Mouse (Mus musculus): Measurements from ENCODE around the gene Gm10053. TPM values are rescaled to one million over a fixed set of nuclear protein-coding genes. Genes with fewer than 3 reads are reported as not detected.

Gene Gm10053
- polyA plus RNA-seq, 1 experiment, result 12.9 TPM

DNA sequence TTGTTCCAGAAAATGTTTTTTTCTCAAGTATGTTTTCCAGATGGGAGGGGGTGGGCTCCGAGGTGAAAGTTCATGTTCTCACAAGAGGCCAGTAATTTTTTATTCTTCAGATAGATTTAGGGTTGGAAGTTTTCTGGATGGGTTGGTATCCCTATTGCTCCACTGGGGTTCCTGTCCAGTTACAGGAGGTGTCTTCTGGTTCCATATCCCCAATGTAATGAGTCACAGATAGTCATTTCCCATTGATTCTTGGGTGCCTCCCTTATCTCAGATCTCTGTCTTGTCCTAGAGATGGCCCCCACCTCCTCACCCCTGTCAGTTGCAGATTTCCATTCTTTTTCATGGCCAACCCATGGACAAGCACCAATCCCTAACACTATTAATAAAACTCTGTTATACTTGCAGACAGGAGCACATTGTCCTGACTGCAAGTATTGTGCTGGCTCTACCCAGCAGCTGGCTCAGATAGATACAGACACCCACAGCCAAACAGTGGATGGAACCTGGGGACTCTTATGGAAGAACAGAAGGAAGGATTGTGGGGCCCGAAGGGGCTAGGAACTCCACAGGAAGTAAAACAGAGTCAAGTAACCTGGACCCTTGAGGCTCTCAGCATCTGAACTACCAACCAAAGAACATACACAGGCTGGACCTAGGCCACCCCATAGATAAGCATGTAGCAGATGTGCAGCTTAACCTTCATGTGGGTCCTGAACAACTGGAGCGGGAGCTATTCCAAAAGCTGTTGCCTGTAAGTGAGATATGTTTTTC is 33.1 kb downstream of the Gm10053 start:
- no peaks in the 10 kb centered on the region for H3K36me3 ChIP-seq (ENCODE audit: control insufficient read depth, insufficient read depth, low read length)
- H3K4me3 ChIP-seq (ENCODE audit: control insufficient read depth, insufficient read depth, low read length), result no peak overlapping the region
- no peak overlapping the region for H3K27ac ChIP-seq (ENCODE audit: control insufficient read depth, insufficient read depth, low read length)
- H3K27me3 ChIP-seq (ENCODE audit: control insufficient read depth, insufficient read depth, low read length), result no peaks in the 10 kb centered on the region
- WGBS, result 86% methylated on average over 3 of the region's 3 CpGs
- no peak for DNase-seq
- no peaks in the 10 kb centered on the region for H3K4me1 ChIP-seq (replicated peaks; ENCODE audit: control insufficient read depth, insufficient read depth, low read length)
- TF ChIP-seq POLR2A (IDR thresholded peaks at IDR 0.05; ENCODE audit: control insufficient read depth, extremely low read depth, insufficient read depth, low read length, poor library complexity), result no peak
- no peak for TF ChIP-seq CTCF (IDR thresholded peaks at IDR 0.05; ENCODE audit: borderline replicate concordance, control insufficient read depth, extremely low read depth, insufficient read depth, low read length, poor library complexity)

DNA sequence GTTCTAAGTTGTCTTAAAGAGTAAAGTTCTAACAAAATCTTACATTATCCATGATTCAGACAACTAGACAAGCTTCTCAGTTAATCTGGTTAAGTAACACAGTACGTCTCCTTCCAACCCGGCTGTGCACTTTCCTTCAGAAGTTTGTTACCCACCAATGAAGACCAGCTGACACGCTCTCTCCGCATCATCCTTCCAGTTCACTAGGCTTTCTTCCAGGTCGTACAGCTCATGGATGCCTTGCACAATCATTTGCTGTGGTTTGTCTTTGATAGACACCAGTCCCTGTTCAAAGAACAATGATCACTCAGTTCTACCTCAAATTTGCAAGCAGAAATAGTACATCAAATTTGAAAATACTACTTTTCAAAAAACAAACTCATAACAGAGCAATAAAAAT is 45.4 kb downstream of the Gm10053 start:
- no peaks in the 10 kb centered on the region; the same call in 1 of the 2 replicates for H3K36me3 ChIP-seq (ENCODE audit: control insufficient read depth, insufficient read depth, low read length)
- no peak overlapping the region for H3K27ac ChIP-seq (ENCODE audit: control insufficient read depth, insufficient read depth, low read length)
- H3K4me1 ChIP-seq (replicated peaks; ENCODE audit: control insufficient read depth, insufficient read depth, low read length), result no peaks in the 10 kb centered on the region
- WGBS, result 97% methylated on average over 5 of the region's 5 CpGs
- no peak overlapping the region for H3K4me3 ChIP-seq (ENCODE audit: control insufficient read depth, insufficient read depth, low read length)
- TF ChIP-seq POLR2A (IDR thresholded peaks at IDR 0.05; ENCODE audit: control insufficient read depth, extremely low read depth, insufficient read depth, low read length, poor library complexity), result no peak
- no peak for TF ChIP-seq CTCF (IDR thresholded peaks at IDR 0.05; ENCODE audit: borderline replicate concordance, control insufficient read depth, extremely low read depth, insufficient read depth, low read length, poor library complexity)
- H3K27me3 ChIP-seq (ENCODE audit: control insufficient read depth, insufficient read depth, low read length), result no peaks in the 10 kb centered on the region
- no peak for DNase-seq

Other genes starting within 250 kb of the Gm10053 start
- 0.08 and 0.31 TPM in 2 replicates for gene Tmem252, start 201.7 kb upstream of the Gm10053 start, polyA plus RNA-seq (2012; rRNA removed)
- gene Pgm5, start 13.8 kb upstream of the Gm10053 start, polyA plus RNA-seq (2012; rRNA removed), result 4.4 and 7.2 TPM in 2 replicates
- not detected in 2 replicates for gene Foxd4, start 25.5 kb downstream of the Gm10053 start, polyA plus RNA-seq (2012; rRNA removed)
- gene Cbwd1, start 85.9 kb downstream of the Gm10053 start, polyA plus RNA-seq (2012; rRNA removed), result 1.9 TPM in 2 replicates
- 87.3 and 104 TPM in 2 replicates for gene Dock8, start 123.8 kb downstream of the Gm10053 start, polyA plus RNA-seq (2012; rRNA removed)

All from thymus, adult 2 months (tissue).